Mouse (Mus musculus) Muller cell, postnatal 12 days (primary cell): ENCODE measurements around the gene Ccr10.

Experiments
- DNase-seq: peaks from one replicate; pipeline ENCODE4 v3.0.0-alpha.2; 2015; ENCODE audit errors: inconsistent ontology term

Gene Ccr10

DNA sequence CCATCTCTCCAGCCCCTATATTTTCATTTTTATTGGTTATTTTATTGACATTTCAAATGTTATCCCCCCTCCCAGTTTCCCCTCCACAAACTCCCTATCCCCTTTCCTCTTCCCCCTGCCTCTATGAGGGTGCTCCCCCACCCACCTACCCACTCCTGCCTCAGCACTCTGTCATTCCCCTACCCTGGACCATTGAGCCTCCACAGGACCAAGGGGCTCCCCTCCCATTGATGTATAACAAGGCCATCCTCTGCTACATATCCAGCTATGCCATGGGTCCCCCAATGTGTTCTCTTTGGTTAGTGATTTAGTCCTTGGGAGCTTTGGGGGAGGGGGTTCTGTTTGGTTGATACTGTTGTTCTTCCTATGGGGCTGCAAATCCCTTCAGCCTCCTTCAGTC, 20.6 kb downstream of the Ccr10 start:
- DNase-seq: no peak

DNA sequence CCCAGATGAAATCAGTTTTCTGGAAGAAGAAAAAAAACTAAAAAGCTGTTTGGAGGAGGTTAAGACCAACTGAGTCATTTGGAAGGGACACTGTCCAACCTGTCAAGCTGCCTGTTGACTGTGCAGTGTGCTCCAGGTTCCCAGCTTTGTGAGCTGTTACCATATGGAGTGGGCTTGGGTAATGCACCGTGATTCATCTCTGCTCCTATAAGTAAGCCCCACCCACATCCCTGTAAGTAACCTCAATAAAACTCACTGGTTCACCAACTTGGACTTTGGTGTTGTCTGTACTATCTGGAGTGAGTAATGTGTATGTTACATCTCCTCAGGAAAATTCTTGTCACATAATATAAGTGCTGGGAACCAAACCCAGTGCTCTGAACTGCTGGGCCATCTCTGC, 22.4 kb downstream of the Ccr10 start:
- no peak for DNase-seq

DNA sequence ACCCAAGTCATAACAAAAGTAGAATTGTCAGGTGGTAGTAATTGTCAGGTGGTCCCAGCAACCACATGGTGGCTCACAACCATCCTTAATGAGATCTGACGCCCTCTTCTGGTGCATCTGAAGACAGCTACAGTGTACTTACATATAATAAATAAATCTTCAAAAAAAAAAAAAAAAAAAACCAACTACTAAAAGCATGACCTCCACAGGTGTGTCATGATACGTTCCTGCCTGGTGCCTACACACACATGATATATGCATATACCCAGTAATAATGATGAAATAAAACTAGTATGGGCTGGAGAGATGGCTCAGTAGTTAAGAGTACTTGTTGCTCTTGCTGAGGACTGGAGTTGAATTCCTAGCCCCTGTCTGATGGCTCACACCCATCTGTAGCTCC, 24.2 kb downstream of the Ccr10 start:
- no peak for DNase-seq

DNA sequence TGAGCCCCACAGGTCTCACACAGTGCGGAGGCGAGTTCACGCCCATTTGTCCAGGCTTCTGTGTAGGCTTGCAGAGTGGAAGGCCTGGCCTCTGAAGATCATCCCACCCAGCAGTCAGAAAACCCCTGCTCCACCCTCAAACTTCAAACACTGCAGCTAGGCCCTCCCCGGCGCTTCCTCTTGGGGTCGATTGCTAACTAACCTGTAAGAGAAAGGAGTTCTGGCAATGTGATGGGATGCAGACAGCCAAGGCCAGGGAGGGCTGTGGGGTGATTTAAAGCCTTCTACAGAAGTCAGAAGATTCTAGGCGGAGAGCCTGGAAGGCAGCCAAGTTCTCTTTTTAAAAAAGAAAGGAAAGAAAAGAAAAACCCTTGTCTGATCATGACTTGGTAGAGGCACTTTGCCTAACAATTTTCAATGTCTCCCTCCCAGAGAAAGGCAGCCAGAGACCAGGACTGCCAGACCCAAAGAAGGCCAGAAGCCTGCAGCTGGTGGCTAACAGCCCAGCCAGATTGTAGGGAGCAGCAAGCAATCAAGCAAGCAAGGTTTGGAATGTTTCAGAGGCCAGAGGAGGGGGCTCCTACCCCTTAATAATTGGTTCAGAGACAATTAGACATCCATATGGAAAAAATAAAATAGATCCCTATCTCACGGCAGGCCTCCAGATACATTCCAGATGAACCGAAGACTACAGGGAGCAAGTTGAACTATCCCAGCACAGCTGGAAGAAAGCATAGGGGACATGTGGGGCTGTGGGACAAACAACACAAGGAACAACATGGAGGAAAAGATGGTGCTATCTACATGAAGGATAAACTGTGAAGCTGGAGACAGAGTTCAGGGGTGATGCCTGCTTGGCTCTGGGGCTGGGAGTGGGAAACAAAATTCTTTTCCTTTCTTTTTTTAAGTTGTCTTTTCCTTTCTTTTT, 25.8 kb downstream of the Ccr10 start:
- peak; percentile 45 for DNase-seq

- DNase-seq: no peak
Observed at GRCm38 (mm10) chr11:101148751-101149150, 26.5 kb downstream of the Ccr10 start.

DNA sequence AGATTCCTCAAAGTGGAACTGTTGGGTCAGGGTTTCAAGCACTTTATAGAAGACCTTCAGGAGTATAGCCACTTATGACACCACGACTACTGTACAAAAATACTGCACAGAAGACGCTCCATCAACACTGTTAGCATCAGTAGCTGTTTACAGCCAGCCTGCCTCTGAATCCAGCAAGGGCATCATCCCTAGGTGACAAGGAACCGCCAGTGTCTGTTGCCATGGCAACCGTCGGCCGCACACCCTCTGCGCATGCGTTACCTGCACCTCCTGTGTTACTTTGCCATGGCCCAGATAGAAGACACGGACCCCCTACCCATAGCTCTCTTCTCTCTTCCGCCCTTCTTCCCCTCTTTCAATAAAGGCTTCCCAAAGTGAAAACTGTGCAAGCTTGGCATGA, 28.9 kb downstream of the Ccr10 start:
- no peak for DNase-seq

DNA sequence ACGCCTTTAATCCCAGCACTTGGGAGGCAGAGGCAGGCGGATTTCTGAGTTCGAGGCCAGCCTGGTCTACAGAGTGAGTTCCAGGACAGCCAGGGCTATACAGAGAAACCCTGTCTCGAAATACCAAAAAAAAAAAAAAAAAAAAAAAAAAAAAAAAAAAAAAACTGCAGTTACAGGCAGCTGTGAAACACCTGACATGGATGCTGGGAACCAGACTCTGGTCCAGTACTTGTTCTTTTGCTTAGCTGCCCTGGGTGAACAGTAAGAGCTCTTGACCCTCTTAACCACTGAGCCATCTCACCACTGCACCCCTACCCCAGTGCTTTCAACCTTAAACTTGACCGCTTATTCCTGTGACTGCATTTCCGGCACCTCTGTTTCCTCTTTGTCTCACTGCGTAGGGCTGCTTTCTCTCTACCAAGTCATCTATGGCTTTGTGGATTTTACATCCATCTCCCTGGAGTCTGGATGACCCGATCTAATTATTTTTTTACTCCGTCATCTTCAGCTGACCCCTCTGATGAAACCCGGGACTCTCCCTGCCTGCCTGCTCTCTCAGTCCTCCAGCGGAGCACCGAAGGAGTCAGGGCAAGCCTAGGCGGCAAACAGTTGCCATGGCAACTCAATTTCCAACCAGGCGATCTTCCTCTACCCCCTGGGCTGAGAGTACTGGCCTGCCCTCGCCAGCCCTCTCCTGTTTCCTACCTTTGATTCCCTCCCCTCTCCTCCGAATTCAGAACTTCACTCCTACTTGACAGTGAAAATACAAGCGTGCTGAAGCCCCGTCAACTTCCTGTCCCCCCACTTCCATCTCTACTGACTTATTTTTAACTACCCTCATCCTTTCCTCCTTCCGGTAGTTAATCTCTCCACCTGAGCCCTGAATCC, 31.7 kb downstream of the Ccr10 start:
- DNase-seq: no peak

DNA sequence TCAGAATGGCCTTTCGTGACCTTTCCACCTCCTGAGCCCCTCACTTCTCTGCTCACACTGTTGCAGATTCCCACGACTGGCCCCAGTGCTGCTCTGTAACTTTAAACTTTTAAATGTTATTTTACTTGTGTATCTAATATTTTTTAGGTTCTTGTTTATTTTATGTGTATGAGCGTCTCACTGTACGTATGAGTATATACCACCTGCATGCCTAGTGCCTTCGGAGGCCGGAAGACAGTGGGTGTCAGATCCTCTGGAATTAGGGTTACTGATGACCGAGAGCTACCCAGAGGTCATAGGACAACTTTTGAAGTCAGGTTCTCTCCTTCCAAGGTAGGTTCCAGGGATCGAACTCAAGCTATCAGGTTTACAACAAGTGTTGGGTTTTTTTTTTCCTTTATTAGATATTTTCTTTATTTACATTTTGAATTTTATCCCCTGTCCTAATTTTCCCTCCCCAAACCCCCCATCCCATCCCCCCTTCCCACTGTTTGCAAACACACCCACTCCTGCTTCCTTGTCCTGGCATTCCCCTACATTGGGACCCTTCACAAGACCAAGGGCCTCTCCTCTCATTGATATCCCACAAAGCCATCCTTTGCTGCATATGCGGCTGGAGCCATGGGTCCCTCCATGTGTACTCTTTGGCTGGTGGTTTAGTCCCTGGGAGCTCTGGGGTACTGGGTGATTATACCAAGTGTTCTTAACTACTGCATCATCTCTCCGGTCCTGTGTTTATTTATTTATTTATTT, 32.9 kb downstream of the Ccr10 start:
- DNase-seq: no peak

DNA sequence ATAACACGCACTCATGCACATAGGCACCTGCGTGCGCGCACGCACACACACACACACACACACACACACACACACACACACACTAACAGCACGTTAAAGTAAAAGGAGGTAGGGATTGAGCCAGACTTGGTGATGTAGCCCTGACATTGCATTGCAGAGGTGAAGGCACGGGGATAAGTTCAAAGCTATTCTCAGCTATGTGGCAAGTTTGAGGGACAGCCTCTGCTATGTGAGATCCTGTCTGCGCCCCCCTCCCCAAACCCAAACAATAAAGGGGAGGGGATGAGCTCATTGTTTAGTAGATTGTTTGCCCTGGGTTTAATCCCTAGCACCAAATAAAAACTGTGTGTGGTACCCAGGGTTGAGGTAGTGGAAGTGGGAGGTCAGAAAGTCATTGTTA, 34.2 kb downstream of the Ccr10 start:
- no peak for DNase-seq

- DNase-seq: peak; percentile 89
Observed at GRCm38 (mm10) chr11:101140164-101140819, 35.0 kb downstream of the Ccr10 start.

GRCm38 (mm10) chr11:101138536-101139181, 36.6 kb downstream of the Ccr10 start:
- DNase-seq: peak; percentile 81

DNA sequence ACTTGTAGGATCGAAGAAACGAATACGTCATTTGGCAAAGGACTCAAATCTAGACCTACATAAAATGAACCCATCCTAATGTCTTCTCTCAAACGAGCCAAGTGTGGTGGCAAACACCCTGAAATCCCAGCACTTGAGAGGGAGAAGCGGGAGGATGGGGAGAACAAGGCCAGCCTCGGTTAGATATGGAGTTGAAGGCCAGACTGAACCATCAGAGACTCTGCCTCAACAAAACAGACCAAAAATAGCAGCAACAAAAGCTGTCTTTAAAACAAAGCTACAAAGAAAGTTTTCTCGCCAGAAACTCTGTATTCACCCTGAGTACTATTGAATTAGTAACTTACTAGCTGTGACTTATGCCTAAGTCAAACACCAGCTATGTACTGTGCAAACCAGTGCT, 38.2 kb downstream of the Ccr10 start:
- no peak for DNase-seq

- no peak for DNase-seq
Observed at GRCm38 (mm10) chr11:101134217-101134865, 40.9 kb downstream of the Ccr10 start.

GRCm38 (mm10) chr11:101133037-101133436, 42.2 kb downstream of the Ccr10 start:
- no peak for DNase-seq

GRCm38 (mm10) chr11:101131701-101132100, 43.5 kb downstream of the Ccr10 start:
- no peak for DNase-seq

DNA sequence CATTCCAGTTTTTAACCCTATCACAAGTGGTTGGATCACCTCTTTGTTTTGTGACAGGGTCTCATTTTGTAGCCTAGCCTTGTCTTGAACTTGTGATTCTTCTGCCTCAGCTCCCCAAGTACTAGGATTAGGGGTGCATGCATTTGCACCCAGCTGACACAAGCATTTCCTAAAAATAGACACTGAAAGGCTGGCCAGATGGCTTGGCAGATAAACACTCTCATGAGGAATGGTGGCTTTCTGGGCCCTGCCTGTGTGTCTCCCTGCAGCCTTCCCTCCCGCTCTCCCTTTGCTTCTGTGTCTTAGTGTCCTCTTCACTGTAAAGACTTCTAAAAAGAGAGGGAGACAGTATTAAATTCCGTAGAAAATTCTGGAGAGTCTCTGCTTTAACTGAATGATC, 44.1 kb downstream of the Ccr10 start:
- no peak for DNase-seq

- no peak for DNase-seq
Observed at GRCm38 (mm10) chr11:101130056-101130756, 45.0 kb downstream of the Ccr10 start.

- DNase-seq: no peak
Observed at GRCm38 (mm10) chr11:101128996-101129577, 46.2 kb downstream of the Ccr10 start.

- DNase-seq: no peak
Observed at GRCm38 (mm10) chr11:101127075-101127474, 48.2 kb downstream of the Ccr10 start.
